In genomic region chr14:77825891-77826290, GRCm38 (mm10) we compare ENCODE assay signal across 13 mouse cellular contexts.
"Had no signal": no experiment of that assay in that cellular context is flagged by ENCODE, and none has a peak within 500 bp of the region (broad histone marks: within the 10 kb centered on the region; RNA-seq: fewer than 3 reads in every experiment).

No protein-coding gene starts in this region.

- DNase-seq: kidney, postnatal 10 days; kidney, postnatal 4 days; lung, adult 2 months; midbrain, embryonic 14.5 days; right cerebral cortex, postnatal 4 days; spleen, adult 18-20 months; thymus, adult 18-20 months; thymus, postnatal 14 days had no signal

- H3K27ac ChIP-seq: layer of hippocampus, adult 2 months; limb, embryonic 10.5 days; liver, embryonic 15.5 days; neural tube, embryonic 15.5 days had no signal

- H3K4me3 ChIP-seq: layer of hippocampus, adult 2 months; limb, embryonic 10.5 days; liver, embryonic 15.5 days; myocyte; neural tube, embryonic 15.5 days had no signal
